Mouse (Mus musculus) v-Abl transformed pro-B cells (cell line): ENCODE data around the gene Ms4a13.
"Not testable (repeated sequence)": the region's sequence is repeated elsewhere in the genome, so short reads cannot be mapped to it uniquely, and the experiment has no call there.

Experiments used
- in situ Hi-C, 2 experiments: fragments of 400-800 bp; cut with MboI; formaldehyde crosslinking; loops; one replicate each; pipeline ENCODE4 v1.15.1; 2025; ENCODE audit not compliant: unreplicated experiment in 2 of 2

Ms4a13 gene

GRCm38 (mm10) chr19:11196546-11196945 is at the start of gene Ms4a13:
Gene Ms4a13 (minus strand): TSS chr19:11196737.
- in situ Hi-C loops, result no loop called here

GRCm38 (mm10) chr19:11244230-11244629 is 47.7 kb upstream of the Ms4a13 start:
- in situ Hi-C loops, result no loop called here

DNA sequence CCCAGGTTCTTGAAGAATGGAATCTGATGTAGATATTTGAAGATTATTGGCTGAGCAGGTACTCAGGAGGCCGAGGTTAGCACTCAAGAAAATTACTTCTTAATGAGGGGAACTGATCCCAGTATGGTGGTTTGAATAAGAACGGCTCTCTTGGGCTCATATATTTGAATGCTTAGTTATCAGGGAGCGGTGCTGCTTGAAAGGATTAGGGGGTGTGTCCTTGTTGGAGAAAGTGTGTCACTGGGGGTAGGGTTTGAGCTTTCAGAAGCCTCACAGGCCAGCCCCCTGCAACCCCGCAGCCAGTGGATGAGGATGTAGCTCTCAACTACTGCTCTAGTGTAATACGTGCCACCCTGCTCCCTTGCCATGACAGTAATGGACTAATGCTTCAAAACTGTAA is 46.0 kb upstream of the Ms4a13 start:
- in situ Hi-C loops, result no loop called here

GRCm38 (mm10) chr19:11235820-11236219 is 39.3 kb upstream of the Ms4a13 start:
- in situ Hi-C loops, result no loop called here

GRCm38 (mm10) chr19:11234921-11235735 is 38.6 kb upstream of the Ms4a13 start:
- in situ Hi-C loops, result no loop called here

- in situ Hi-C loops, result no loop called here
Measured at GRCm38 (mm10) chr19:11234244-11234643, 37.7 kb upstream of the Ms4a13 start.

GRCm38 (mm10) chr19:11232348-11232747 is 35.8 kb upstream of the Ms4a13 start, which contains the start of gene Ms4a12:
Gene Ms4a12 (minus strand): TSS chr19:11232448.
- in situ Hi-C loops, result no loop called here

GRCm38 (mm10) chr19:11192552-11192951 is 4.0 kb downstream of the Ms4a13 start:
- in situ Hi-C loops, result no loop called here

- in situ Hi-C loops, result loop anchor here in 1 of 2 experiments (10.0 kb wide), 1 partner anchor 421 kb away; the partner anchor contains the start of gene Ms4a6d
Measured at GRCm38 (mm10) chr19:11184121-11184520, 12.4 kb downstream of the Ms4a13 start.

DNA sequence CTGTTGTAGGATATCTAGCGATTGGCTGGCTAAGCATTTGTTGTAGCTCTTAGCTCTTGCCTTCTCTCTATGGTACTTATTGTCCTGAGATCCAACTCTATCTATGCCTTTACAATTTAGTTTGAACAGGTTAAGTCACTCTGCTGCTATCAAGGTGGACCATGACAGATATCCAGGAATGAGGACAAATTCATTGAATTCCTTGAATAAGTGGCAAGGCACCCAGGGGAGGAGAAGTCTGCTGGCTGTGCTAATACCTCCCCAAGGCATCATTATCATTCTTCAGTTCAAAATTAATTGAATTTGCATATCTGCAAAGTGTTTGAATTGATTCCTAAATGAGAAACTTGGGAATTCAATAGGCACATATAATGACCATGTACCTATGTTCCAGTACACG is 19.1 kb downstream of the Ms4a13 start:
- in situ Hi-C loops, result no loop called here

- in situ Hi-C loops, result no loop called here
Measured at GRCm38 (mm10) chr19:11165172-11165571, 31.4 kb downstream of the Ms4a13 start, which contains the start of gene 1700025F22Rik. Gene 1700025F22Rik (minus strand): TSS chr19:11165320.

DNA sequence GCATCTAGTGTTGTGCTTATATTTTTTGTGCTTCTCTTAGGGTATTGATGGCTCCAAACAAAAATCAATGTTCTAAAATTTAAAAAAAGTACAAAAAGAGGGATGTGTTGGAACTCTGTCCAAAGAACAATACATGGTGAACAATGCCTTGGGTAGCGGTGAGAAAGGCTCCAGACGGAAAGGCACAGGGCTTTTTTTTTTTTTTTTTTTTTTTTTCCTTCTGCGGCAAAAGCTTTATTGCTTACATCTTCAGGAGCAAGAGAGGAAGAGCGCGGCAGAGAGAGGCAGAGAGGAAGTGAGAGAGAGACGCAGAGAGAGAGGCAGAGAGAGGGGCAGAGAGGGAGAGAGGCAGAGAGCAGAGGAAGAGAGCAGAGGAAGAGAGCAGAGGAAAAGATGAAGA is 38.6 kb downstream of the Ms4a13 start:
- in situ Hi-C loops, result not testable (repeated sequence)

- in situ Hi-C loops, result no loop called here
Measured at GRCm38 (mm10) chr19:11135336-11135735, 61.2 kb downstream of the Ms4a13 start.

DNA sequence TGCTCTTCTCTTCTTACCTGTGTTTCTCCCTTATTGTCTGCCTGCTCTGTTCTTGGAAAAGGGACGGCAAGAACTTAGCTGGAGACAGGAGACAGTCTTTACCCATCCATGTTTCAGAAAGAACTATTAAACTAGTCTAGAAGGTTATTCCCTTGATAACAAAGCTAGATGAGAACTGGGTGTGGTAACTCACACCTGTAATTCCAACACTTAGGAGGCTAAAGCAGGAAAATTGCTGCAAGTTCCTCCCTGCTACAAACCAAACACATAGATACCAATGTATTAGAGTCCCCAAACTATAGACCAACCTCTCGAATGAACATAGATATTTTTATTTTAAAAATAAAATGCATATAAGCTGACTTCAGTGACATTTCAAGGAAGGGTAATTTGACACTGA is 61.7 kb downstream of the Ms4a13 start:
- in situ Hi-C loops, result no loop called here

DNA sequence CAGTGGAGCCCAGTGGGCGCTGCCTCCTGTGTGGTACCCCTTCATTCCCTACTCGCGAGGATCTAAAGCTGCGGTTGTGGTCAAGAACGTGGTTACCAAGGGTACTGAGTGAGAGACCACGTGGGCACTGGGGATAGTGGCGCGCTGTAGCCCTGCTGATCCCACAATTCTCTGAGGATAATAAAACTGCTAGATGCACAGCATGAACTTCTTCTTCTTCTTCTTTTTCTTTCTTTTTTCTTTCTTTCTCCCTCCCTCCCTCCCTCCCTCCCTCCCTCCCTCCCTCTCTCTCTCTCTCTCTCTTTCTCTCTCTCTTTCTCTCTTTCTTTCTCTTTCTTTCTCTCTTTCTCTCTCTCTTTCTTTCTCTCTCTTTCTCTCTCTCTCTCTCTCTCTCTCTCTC is 65.8 kb downstream of the Ms4a13 start, which contains the start of gene 1700017D01Rik:
1700017D01Rik (minus strand) TSS at position 101 of the 400 bp plus-strand sequence.
- in situ Hi-C loops, result not testable (repeated sequence)

DNA sequence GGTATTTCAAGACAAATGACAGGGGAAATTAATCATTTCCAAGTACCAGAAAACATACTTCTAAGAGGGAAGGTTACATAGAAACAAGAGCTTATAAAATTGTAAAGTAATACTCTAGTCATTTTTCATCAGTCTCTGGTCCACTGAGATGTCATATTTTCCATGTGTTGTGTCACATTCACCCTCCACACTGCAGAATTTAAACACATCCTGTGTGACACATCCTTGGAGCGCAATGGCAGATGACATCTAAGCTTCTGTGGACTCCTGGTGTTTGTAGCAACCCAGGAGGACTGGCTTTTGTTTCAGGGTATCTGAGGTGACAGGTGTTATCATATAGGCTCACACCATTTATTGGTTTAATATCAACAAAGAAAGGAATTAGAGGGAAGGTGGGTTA is 66.8 kb downstream of the Ms4a13 start:
- in situ Hi-C loops, result no loop called here

DNA sequence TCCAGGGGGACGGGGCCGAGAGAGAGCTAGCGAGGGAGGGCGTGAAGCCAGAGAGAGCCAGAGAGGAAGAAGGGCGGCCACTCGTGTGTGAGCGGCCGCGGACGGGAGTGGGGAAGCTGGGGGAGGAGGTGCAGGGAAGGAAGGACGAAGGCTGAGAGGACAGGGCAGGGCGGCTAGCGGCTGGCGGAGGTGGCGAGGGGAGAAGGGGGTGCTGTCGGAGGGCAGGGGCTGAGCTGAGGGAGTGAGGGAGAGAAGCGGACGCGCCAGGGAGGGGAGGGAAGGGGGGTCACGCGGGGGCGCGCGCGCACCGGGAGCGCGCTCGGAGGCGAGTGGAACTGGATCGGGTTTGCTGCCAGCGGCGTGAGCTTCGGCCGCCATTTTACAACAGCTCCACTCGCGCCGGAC is 75.5 kb downstream of the Ms4a13 start:
- in situ Hi-C loops, result not testable (repeated sequence)
